Mouse (Mus musculus) limb, embryonic 12.5 days (tissue): Measurements from ENCODE around the gene Acap2. TPM values are rescaled to one million over a fixed set of nuclear protein-coding genes. Genes with fewer than 3 reads are reported as not detected.

Experiments used
- ATAC-seq: fragments of 200-750 bp; cut with Nextera tagmentation; 2 replicates; pipeline ENCODE4 v1.8.0; 2017; ENCODE audit warnings: low read depth, moderate TSS enrichment; ENCODE audit not compliant: insufficient number of reproducible peaks, insufficient read depth, low FRiP score, low TSS enrichment
- H3K27ac ChIP-seq: fragments of 300-500 bp; sonication (generic); 2 replicates; pipeline ENCODE4 v1.5.1; 2016; ENCODE audit warnings: mild to moderate bottlenecking, moderate library complexity
- H3K27me3 ChIP-seq: fragments of 300-500 bp; sonication (generic); 2 replicates; pipeline ENCODE4 v1.6.1; 2016; ENCODE audit warnings: mild to moderate bottlenecking, moderate library complexity
- H3K36me3 ChIP-seq: fragments of 300-500 bp; sonication (generic); 2 replicates; pipeline ENCODE4 v1.6.1; 2016; ENCODE audit warnings: mild to moderate bottlenecking, moderate library complexity
- H3K4me1 ChIP-seq: fragments of 300-500 bp; sonication (generic); replicated peaks from 2 replicates; pipeline ENCODE4 v1.6.1; 2016
- H3K4me2 ChIP-seq: fragments of 300-500 bp; sonication (generic); 2 replicates; pipeline ENCODE4 v1.6.1; 2016; ENCODE audit warnings: mild to moderate bottlenecking, moderate library complexity
- H3K4me3 ChIP-seq: fragments of 300-500 bp; sonication (generic); replicated peaks from 2 replicates; pipeline ENCODE4 v1.5.1; 2016; ENCODE audit warnings: mild to moderate bottlenecking
- H3K9ac ChIP-seq: fragments of 300-500 bp; sonication (generic); replicated peaks from 2 replicates; pipeline ENCODE4 v1.6.1; 2016; ENCODE audit warnings: mild to moderate bottlenecking, moderate library complexity
- H3K9me3 ChIP-seq: fragments of 300-500 bp; sonication (generic); 2 replicates; pipeline ENCODE4 v1.6.1; 2016; ENCODE audit warnings: mild to moderate bottlenecking, moderate library complexity
- WGBS: fragments of 180-500 bp; shearing (Covaris S2); methylation state at CpG from one replicate; pipeline ENCODE4 v1.1.7; 2016; 5-methylcytosine and 5-hydroxymethylcytosine counted together
- polyA plus RNA-seq: library from polyadenylated mRNA; unstranded; fragments of >200 nt; fragmentation: Nextera tagmentation; extraction: Ambion mirVana; gene quantifications from 2 replicates; pipeline ENCODE4 v1.2.1, GENCODE M21; 2016

Gene Acap2
- polyA plus RNA-seq, 1 experiment from 2014 or later = 20.4 TPM

GRCm38 (mm10) chr16:31046217-31046659 lies 154.8 kb downstream of the Acap2 start:
- no peaks in the 10 kb centered on the region for H3K9me3 ChIP-seq
- 68% methylated on average over 14 of the region's 14 CpGs for WGBS
- no peak overlapping the region for H3K9ac ChIP-seq
- no peaks in the 10 kb centered on the region for H3K27me3 ChIP-seq
- ATAC-seq = no peak
- H3K4me1 ChIP-seq = peaks cover 18% of the 10 kb centered on the region
- H3K36me3 ChIP-seq = no peaks in the 10 kb centered on the region
- no peak overlapping the region for H3K4me3 ChIP-seq
- no peak overlapping the region for H3K27ac ChIP-seq
- no peak overlapping the region for H3K4me2 ChIP-seq

- no peaks in the 10 kb centered on the region for H3K27me3 ChIP-seq
- H3K9ac ChIP-seq = no peak overlapping the region
- no peak overlapping the region for H3K27ac ChIP-seq
- ATAC-seq = no peak
- no peaks in the 10 kb centered on the region for H3K9me3 ChIP-seq
- H3K4me2 ChIP-seq = no peak overlapping the region
- no peak overlapping the region for H3K4me3 ChIP-seq
- H3K4me1 ChIP-seq = peaks cover 25% of the 10 kb centered on the region
- H3K36me3 ChIP-seq = no peaks in the 10 kb centered on the region
- WGBS = 66% methylated on average over 5 of the region's 5 CpGs
Observed at GRCm38 (mm10) chr16:31045211-31045610, 155.8 kb downstream of the Acap2 start.

GRCm38 (mm10) chr16:31043136-31043535 lies 157.9 kb downstream of the Acap2 start:
- no peaks in the 10 kb centered on the region for H3K9me3 ChIP-seq
- no peak overlapping the region for H3K9ac ChIP-seq
- no peak for ATAC-seq
- no peaks in the 10 kb centered on the region for H3K27me3 ChIP-seq
- no peak overlapping the region for H3K4me2 ChIP-seq
- H3K4me3 ChIP-seq = no peak overlapping the region
- no peaks in the 10 kb centered on the region for H3K36me3 ChIP-seq
- WGBS = 90% methylated on average over 5 of the region's 5 CpGs
- no peak overlapping the region for H3K27ac ChIP-seq
- peaks cover 21% of the 10 kb centered on the region for H3K4me1 ChIP-seq

Other genes with a start within 250 kb of the Acap2 start
- 22.4 and 23.0 TPM in 2 replicates for gene Xxylt1, start 119.8 kb downstream of the Acap2 start, polyA plus RNA-seq
- gene Ppp1r2, start 74.0 kb upstream of the Acap2 start, polyA plus RNA-seq = 68.2 and 71.2 TPM in 2 replicates
- 13.8 and 19.4 TPM in 2 replicates for gene Apod, start 113.6 kb upstream of the Acap2 start, polyA plus RNA-seq
- 18.7 and 18.8 TPM in 2 replicates for gene Bdh1, start 221.0 kb upstream of the Acap2 start, polyA plus RNA-seq